Mouse (Mus musculus) heart, adult 2 months (tissue): ENCODE results near the gene Ovol3. TPM values are rescaled to one million over a fixed set of nuclear protein-coding genes. Genes with fewer than 3 reads are reported as not detected.
"Not testable (repeated sequence)": the region's sequence is repeated elsewhere in the genome, so short reads cannot be mapped to it uniquely, and the experiment has no call there.

ENCODE experiments used
- DNase-seq, 2 experiments: peaks; one replicate each; pipeline ENCODE4 v3.0.0; 2021
- H3K27ac ChIP-seq: fragments of 200-600 bp; 2 replicates; pipeline ENCODE4 v1.8.1; 2022
- H3K27me3 ChIP-seq: fragments of 200-500 bp; 2 replicates; pipeline ENCODE4 v1.6.1; 2012; ENCODE audit warnings: mild to moderate bottlenecking, low read length, inconsistent platforms, mixed read lengths; ENCODE audit not compliant: control insufficient read depth, insufficient read depth
- H3K36me3 ChIP-seq: fragments of 200-500 bp; 2 replicates; pipeline ENCODE4 v1.6.1; 2012; ENCODE audit warnings: low read length, inconsistent platforms; ENCODE audit not compliant: control insufficient read depth, insufficient read depth
- H3K4me1 ChIP-seq: fragments of 200-500 bp; 2 replicates; pipeline ENCODE4 v1.6.1; 2011; ENCODE audit warnings: low read length; ENCODE audit not compliant: control insufficient read depth, insufficient read depth
- H3K4me3 ChIP-seq: fragments of 200-600 bp; 2 replicates; pipeline ENCODE4 v1.8.1; 2022
- H3K79me2 ChIP-seq: fragments of 200-500 bp; replicated peaks from 2 replicates; pipeline ENCODE4 v1.6.1; 2012; ENCODE audit warnings: mild to moderate bottlenecking, inconsistent platforms, low read length, moderate library complexity, mixed read lengths; ENCODE audit not compliant: control insufficient read depth, insufficient read depth
- H3K9ac ChIP-seq: fragments of 200-500 bp; 2 replicates; pipeline ENCODE4 v1.6.1; 2012; ENCODE audit warnings: low read depth, mild to moderate bottlenecking, control low read depth, inconsistent platforms, low read length, mixed read lengths
- CTCF ChIP-seq: fragments of 200-600 bp; IDR thresholded peaks from 2 replicates; pipeline ENCODE4 v1.8.1; 2022; ENCODE audit warnings: antibody characterized with exemption, mild to moderate bottlenecking, moderate library complexity
- EP300 ChIP-seq: fragments of 200-500 bp; IDR thresholded peaks from 2 replicates; pipeline ENCODE4 v1.6.1; 2011; ENCODE audit warnings: low read depth, low read length, control low read depth; ENCODE audit not compliant: insufficient read depth
- POLR2A ChIP-seq: fragments of 200-500 bp; IDR thresholded peaks from 2 replicates; pipeline ENCODE4 v1.6.1; 2011; ENCODE audit warnings: mild to moderate bottlenecking, low read depth, low read length, control low read depth; ENCODE audit not compliant: insufficient read depth
- WGBS: fragments of 180-500 bp; shearing (Covaris S2); methylation state at CpG from one replicate; pipeline ENCODE4 v1.1.7; 2018; 5-methylcytosine and 5-hydroxymethylcytosine counted together
- intact Hi-C: fragments of 180-260 bp; cut with DNase I; formaldehyde crosslinking; loops from one replicate; pipeline ENCODE4 v1.15.1; 2025
- polyA plus RNA-seq: library from polyadenylated mRNA; depleted of rRNA; stranded (reverse); fragments of >200 nt; gene quantifications from 2 replicates; pipeline ENCODE4 v1.2.3, GENCODE M21; 2012
- total RNA-seq, 2 experiments: library from RNA; stranded (reverse); gene quantifications; 2 replicates each; pipeline ENCODE4 v1.2.3; 2021

Ovol3 gene
- total and polyA plus RNA-seq, 3 experiments = not detected

- Histone ChIP-seq H3K79me2 (no peaks in the 10 kb centered on the region), H3K36me3 (no peaks in the 10 kb centered on the region), H3K27me3 (no peaks in the 10 kb centered on the region), H3K27ac (no peak overlapping the region), H3K4me3 (no peak overlapping the region), H3K4me1 (peaks cover 2% of the 10 kb centered on the region), H3K9ac (no peak overlapping the region)
- 0% methylated on average over 2 of the region's 2 CpGs for WGBS
- TF ChIP-seq EP300 (peak; percentile 80; the same call in 1 of the 2 replicates), POLR2A (no peak), CTCF (peak; percentile 93)
- intact Hi-C loops = loop anchor here (1.0 to 5.0 kb wide), 2 partner anchors 24 to 193 kb away; no protein-coding TSS in a partner anchor
- peak; percentile 61 to 75 for DNase-seq
These were observed 30.1 kb downstream of the Ovol3 start for GRCm38 (mm10) chr7:30205383-30205782.

DNA sequence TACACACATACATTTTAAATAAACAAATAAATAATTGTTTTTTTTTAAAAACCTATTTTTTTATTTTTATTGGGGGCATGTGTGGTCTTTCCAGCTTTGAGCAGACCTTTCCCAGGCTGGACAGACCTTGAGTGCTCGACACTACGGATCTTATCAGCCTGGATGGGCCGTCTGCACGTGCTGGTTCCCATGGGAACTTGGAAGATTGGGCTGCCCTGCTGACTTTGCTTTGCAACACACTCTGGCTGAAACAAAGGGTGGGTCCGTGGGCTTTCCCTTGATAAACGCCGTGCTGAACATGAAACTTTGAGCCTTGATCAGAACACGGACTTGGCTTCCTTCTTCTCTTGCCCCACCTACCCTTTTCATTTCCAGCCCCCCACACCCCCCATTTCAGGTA is 31.1 kb downstream of the Ovol3 start:
- Histone ChIP-seq H3K36me3 (no peaks in the 10 kb centered on the region), H3K27ac (peak overlapping the region; percentile 85; the same call in 1 of the 2 replicates), H3K4me1 (peaks cover 4% of the 10 kb centered on the region), H3K9ac (no peak overlapping the region), H3K27me3 (no peaks in the 10 kb centered on the region), H3K4me3 (no peak overlapping the region), H3K79me2 (no peaks in the 10 kb centered on the region)
- WGBS = 12% methylated on average over 8 of the region's 8 CpGs
- TF ChIP-seq CTCF = no peak
- TF ChIP-seq POLR2A = no peak
- TF ChIP-seq EP300 = no peak
- intact Hi-C loops = no loop called here
- peak in 1 of 2 experiments; percentile 44 for DNase-seq

GRCm38 (mm10) chr7:30202895-30203690 is 32.4 kb downstream of the Ovol3 start:
- no peak overlapping the region for H3K4me3 ChIP-seq
- TF ChIP-seq EP300 = peak; percentile 73
- TF ChIP-seq CTCF = no peak
- peak; percentile 14; the same call in 1 of the 2 replicates for TF ChIP-seq POLR2A
- no peaks in the 10 kb centered on the region for H3K36me3 ChIP-seq
- H3K9ac ChIP-seq = 0 out of 2 replicates have a peak overlapping the region, but pooled peaks have one; percentile 47
- H3K27ac ChIP-seq = peak overlapping the region; percentile 85
- no peaks in the 10 kb centered on the region for H3K27me3 ChIP-seq
- DNase-seq = peak; percentile 49 to 78
- H3K4me1 ChIP-seq = peaks cover 4% of the 10 kb centered on the region
- 42% methylated on average over 11 of the region's 11 CpGs for WGBS
- no peaks in the 10 kb centered on the region for H3K79me2 ChIP-seq
- intact Hi-C loops = no loop called here

DNA sequence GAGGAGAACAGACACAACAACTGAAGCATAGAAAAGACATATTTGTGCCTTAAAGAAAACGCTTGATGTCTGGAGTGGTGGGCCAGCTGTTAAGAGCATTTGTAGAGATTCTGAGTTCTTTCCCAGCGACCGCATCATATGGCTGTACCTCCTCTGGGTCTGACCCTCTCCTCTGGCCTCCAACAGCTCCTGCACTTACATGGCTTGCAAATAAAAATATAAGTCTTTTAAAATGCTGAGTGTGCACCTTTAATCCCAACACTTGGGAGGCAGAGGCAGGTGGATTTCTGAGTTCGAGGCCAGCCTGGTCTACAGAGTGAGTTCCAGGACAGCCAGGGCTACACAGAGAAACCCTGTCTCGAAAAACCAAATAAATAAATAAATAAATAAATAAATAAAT is 34.9 kb downstream of the Ovol3 start:
- DNase-seq, H3K9ac ChIP-seq, H3K36me3 ChIP-seq, H3K79me2 ChIP-seq, H3K27ac ChIP-seq, H3K4me3 ChIP-seq, H3K4me1 ChIP-seq, intact Hi-C loops, H3K27me3 ChIP-seq: not testable (repeated sequence)
- WGBS = 92% methylated on average over 5 of the region's 5 CpGs

DNA sequence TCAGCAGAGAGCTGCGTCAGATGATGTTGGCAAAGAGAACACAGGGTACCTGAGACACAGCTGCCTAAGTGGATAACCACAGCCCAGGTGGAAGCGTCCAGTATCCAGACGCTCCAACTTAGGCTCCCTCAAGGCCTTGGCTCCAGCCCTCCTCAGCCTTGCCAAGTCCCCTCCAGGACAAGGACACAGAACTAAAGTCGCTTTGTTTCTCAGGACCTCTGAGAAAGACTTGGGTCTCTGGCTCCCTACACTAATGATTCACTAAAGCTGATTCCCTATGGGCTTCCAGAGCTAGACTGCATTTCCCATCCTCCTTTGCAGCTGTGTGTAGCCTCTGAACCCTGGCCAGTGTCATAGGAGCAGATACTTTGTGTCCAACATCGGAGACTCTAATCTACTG is 35.3 kb downstream of the Ovol3 start:
- Histone ChIP-seq H3K27me3 (no peaks in the 10 kb centered on the region), H3K9ac (no peak overlapping the region), H3K36me3 (no peaks in the 10 kb centered on the region), H3K4me1 (peaks cover 4% of the 10 kb centered on the region), H3K4me3 (no peak overlapping the region), H3K79me2 (no peaks in the 10 kb centered on the region), H3K27ac (no peak overlapping the region)
- no peak for TF ChIP-seq CTCF
- TF ChIP-seq EP300 = no peak
- TF ChIP-seq POLR2A = no peak
- 46% methylated on average over 5 of the region's 5 CpGs for WGBS
- intact Hi-C loops = no loop called here
- DNase-seq = peak in 1 of 2 experiments; percentile 28

- H3K4me3 ChIP-seq = no peak overlapping the region
- no peaks in the 10 kb centered on the region for H3K27me3 ChIP-seq
- no peaks in the 10 kb centered on the region for H3K36me3 ChIP-seq
- no peaks in the 10 kb centered on the region for H3K79me2 ChIP-seq
- no peak for TF ChIP-seq EP300
- TF ChIP-seq CTCF = no peak
- TF ChIP-seq POLR2A = no peak
- WGBS = 80% methylated on average over 18 of the region's 18 CpGs
- no peak overlapping the region for H3K9ac ChIP-seq
- peaks cover 4% of the 10 kb centered on the region for H3K4me1 ChIP-seq
- DNase-seq = peak in 1 of 2 experiments; percentile 17
- intact Hi-C loops = no loop called here
- no peak overlapping the region for H3K27ac ChIP-seq
These were observed 35.9 kb downstream of the Ovol3 start for GRCm38 (mm10) chr7:30199498-30200139.
